Mouse (Mus musculus) adrenal gland, adult (tissue): ENCODE measurements around the gene Tppp.
A peak's percentile ranks its signal among the peaks of the same experiment; 100 is the strongest.
"Not testable (repeated sequence)": the region's sequence is repeated elsewhere in the genome, so short reads cannot be mapped to it uniquely, and the experiment has no call there.

ENCODE experiments used
- DNase-seq, 2 experiments: peaks; one replicate each; pipeline ENCODE4 v3.0.0; 2022 to 2023; ENCODE audit warnings: low spot score in 1 of 2; ENCODE audit not compliant: inconsistent age in 2 of 2

The Tppp gene

GRCm38 (mm10) chr13:74008948-74009718 is at the start of gene Tppp:
TSS of gene Tppp (plus strand) at chr13:74009407.
- DNase-seq: peak; percentile 96 to 98

- no peak for DNase-seq
Observed at GRCm38 (mm10) chr13:73960117-73960652, 49.0 kb upstream of the Tppp start.

- no peak for DNase-seq
Observed at GRCm38 (mm10) chr13:73961177-73961576, 48.0 kb upstream of the Tppp start.

GRCm38 (mm10) chr13:73963551-73963950 is 45.7 kb upstream of the Tppp start, which contains the start of gene Zdhhc11:
TSS of gene Zdhhc11 (plus strand) at chr13:73963851.
- DNase-seq: no peak

GRCm38 (mm10) chr13:73970545-73971448 is 38.4 kb upstream of the Tppp start:
- peak; percentile 58 to 92 for DNase-seq

GRCm38 (mm10) chr13:73974523-73974922 is 34.7 kb upstream of the Tppp start:
- DNase-seq: no peak

GRCm38 (mm10) chr13:73976935-73977334 is 32.3 kb upstream of the Tppp start:
- no peak for DNase-seq

- DNase-seq: no peak
Observed at GRCm38 (mm10) chr13:73990325-73990724, 18.9 kb upstream of the Tppp start.

GRCm38 (mm10) chr13:73990761-73991160 is 18.4 kb upstream of the Tppp start:
- DNase-seq: no peak

- no peak for DNase-seq
Observed at GRCm38 (mm10) chr13:73991267-73991666, 17.9 kb upstream of the Tppp start.

GRCm38 (mm10) chr13:73996456-73996855 is 12.8 kb upstream of the Tppp start:
- DNase-seq: no peak

- no peak for DNase-seq
Observed at GRCm38 (mm10) chr13:74000519-74000918, 8.7 kb upstream of the Tppp start.

- DNase-seq: no peak
Observed at GRCm38 (mm10) chr13:74000961-74001360, 8.2 kb upstream of the Tppp start.

GRCm38 (mm10) chr13:74001492-74001891 is 7.7 kb upstream of the Tppp start:
- DNase-seq: no peak

GRCm38 (mm10) chr13:74006881-74007280 is 2.3 kb upstream of the Tppp start:
- not testable (repeated sequence) for DNase-seq

GRCm38 (mm10) chr13:74008216-74008615 is 991 bp upstream of the Tppp start:
- DNase-seq: peak in 1 of 2 experiments; percentile 41

GRCm38 (mm10) chr13:74009791-74010614 is 796 bp downstream of the Tppp start:
- peak; percentile 78 to 90 for DNase-seq

- no peak for DNase-seq
Observed at GRCm38 (mm10) chr13:74010678-74011077, 1.5 kb downstream of the Tppp start.

GRCm38 (mm10) chr13:74015908-74016307 is 6.7 kb downstream of the Tppp start:
- DNase-seq: no peak

- DNase-seq: no peak
Observed at GRCm38 (mm10) chr13:74017426-74017825, 8.2 kb downstream of the Tppp start.

- not testable (repeated sequence) for DNase-seq
Observed at GRCm38 (mm10) chr13:74019006-74019405, 9.8 kb downstream of the Tppp start.
